Mouse (Mus musculus) brain, embryonic 14.5 days (tissue): ENCODE measurements at regions not wholly inside any gene's neighbourhood (a gene's known extent, or its start where the extent isn't known, plus 50 kb on each side); places are given as distances from the start of the nearest gene placed in this dataset.

Source experiments
- CTCF ChIP-seq: fragments of 200-500 bp; IDR thresholded peaks from 2 replicates; pipeline ENCODE4 v1.5.1; 2012; ENCODE audit warnings: inconsistent platforms, mild to moderate bottlenecking, moderate library complexity, borderline replicate concordance; ENCODE audit not compliant: insufficient read depth, insufficient read length; ENCODE audit errors: extremely low read depth
- POLR2A ChIP-seq: fragments of 200-500 bp; IDR thresholded peaks from 2 replicates; pipeline ENCODE4 v1.6.1; 2012; ENCODE audit warnings: mild to moderate bottlenecking, inconsistent platforms, borderline replicate concordance; ENCODE audit not compliant: poor library complexity, insufficient read depth, insufficient read length, severe bottlenecking; ENCODE audit errors: extremely low read depth

DNA sequence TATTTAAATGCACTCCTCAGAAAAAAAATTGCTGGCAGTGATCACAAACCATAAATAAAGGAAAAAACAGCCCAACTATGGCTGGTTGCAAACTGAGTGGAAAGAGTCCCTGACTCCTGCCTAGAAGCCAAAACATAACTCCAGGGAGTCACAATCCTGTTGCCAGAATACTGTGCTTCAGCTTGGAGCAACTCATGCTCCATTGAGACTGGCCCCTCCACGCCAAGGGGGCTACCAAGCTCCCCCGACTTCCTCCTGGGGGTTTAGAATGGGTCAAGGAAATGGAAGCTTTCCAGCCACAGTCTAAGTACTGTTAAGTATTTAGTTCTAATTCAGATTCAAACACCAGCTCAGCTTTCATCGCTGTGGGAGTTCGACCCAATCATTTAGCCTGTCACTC, 374.8 kb downstream of the Mllt3 start:
- TF ChIP-seq CTCF = no peak
- no peak for TF ChIP-seq POLR2A
